Mouse (Mus musculus): ENCODE measurements around the gene Asap3.

DNA sequence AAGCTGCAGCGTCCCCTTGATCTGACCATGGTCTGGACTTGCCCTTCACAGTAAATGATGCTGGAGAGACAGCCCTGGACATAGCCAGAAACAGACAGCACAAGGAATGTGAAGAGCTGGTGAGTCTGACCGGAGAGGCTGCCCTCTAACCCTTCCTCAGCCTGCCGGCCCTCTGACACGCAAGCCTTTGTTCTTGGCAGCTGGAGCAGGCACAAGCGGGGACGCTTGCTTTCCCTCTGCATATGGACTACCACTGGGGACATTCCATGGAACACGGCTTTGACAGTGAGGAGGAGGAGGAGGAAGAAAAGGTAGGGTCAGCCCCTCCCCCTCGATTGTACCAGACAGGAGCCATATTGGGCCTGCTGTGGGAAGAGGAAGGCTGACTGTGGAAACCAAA lies 34.8 kb downstream of the Asap3 start:
- no peak for TF ChIP-seq CTCF (IDR thresholded peaks at IDR 0.05; ENCODE audit: low read depth, low read length)
- TF ChIP-seq POLR2AphosphoS5 (IDR thresholded peaks at IDR 0.05; ENCODE audit: insufficient replicate concordance, low read depth, low read length) = no peak
- no peak for TF ChIP-seq GATA2 (IDR thresholded peaks at IDR 0.05; ENCODE audit: borderline replicate concordance, low read depth, low read length)
- no peak for TF ChIP-seq TAL1 (conservative IDR thresholded peaks at IDR 0.05; ENCODE audit: low read depth, low read length)
